Mouse (Mus musculus) stomach, embryonic 15.5 days (tissue): Measurements from ENCODE around the gene Spns2. TPM values are rescaled to one million over a fixed set of nuclear protein-coding genes. Genes with fewer than 3 reads are reported as not detected.

Experiments
- ATAC-seq: fragments of 200-750 bp; cut with Nextera tagmentation; 2 replicates; pipeline ENCODE4 v1.8.0; 2017; ENCODE audit warnings: low read depth, moderate number of reproducible peaks, moderate TSS enrichment; ENCODE audit not compliant: insufficient read depth, low FRiP score
- H3K27ac ChIP-seq: fragments of 300-500 bp; sonication (generic); 2 replicates; pipeline ENCODE4 v1.5.1; 2015; ENCODE audit warnings: mild to moderate bottlenecking, inconsistent platforms
- H3K27me3 ChIP-seq: fragments of 300-500 bp; sonication (generic); replicated peaks from 2 replicates; pipeline ENCODE4 v1.6.1; 2015; ENCODE audit warnings: inconsistent platforms
- H3K36me3 ChIP-seq: fragments of 300-500 bp; sonication (generic); 2 replicates; pipeline ENCODE4 v1.6.1; 2015; ENCODE audit warnings: inconsistent platforms
- H3K4me1 ChIP-seq: fragments of 300-500 bp; sonication (generic); 2 replicates; pipeline ENCODE4 v1.6.1; 2015; ENCODE audit warnings: inconsistent platforms
- H3K4me2 ChIP-seq: fragments of 300-500 bp; sonication (generic); 2 replicates; pipeline ENCODE4 v1.6.1; 2015; ENCODE audit warnings: mild to moderate bottlenecking, inconsistent platforms
- H3K4me3 ChIP-seq: fragments of 300-500 bp; sonication (generic); replicated peaks from 2 replicates; pipeline ENCODE4 v1.5.1; 2015; ENCODE audit warnings: inconsistent platforms
- H3K9ac ChIP-seq: fragments of 300-500 bp; sonication (generic); 2 replicates; pipeline ENCODE4 v1.6.1; 2015; ENCODE audit warnings: inconsistent platforms
- H3K9me3 ChIP-seq: fragments of 300-500 bp; sonication (generic); 2 replicates; pipeline ENCODE4 v1.6.1; 2016; ENCODE audit warnings: inconsistent platforms
- WGBS: fragments of 180-500 bp; shearing (Covaris S2); methylation state at CpG from one replicate; pipeline ENCODE4 v1.1.7; 2015; 5-methylcytosine and 5-hydroxymethylcytosine counted together
- polyA plus RNA-seq: library from polyadenylated mRNA; unstranded; fragments of >200 nt; fragmentation: Nextera tagmentation; extraction: Ambion mirVana; gene quantifications from 2 replicates; pipeline ENCODE4 v1.2.1, GENCODE M21; 2015

The Spns2 gene
- polyA plus RNA-seq, 1 experiment from 2014 or later = 6.0 TPM

GRCm38 (mm10) chr11:72413601-72414190 lies 76.0 kb downstream of the Spns2 start:
- WGBS = 69% methylated on average over 5 of the region's 5 CpGs
- Histone ChIP-seq H3K27ac (no peak overlapping the region), H3K9me3 (no peaks in the 10 kb centered on the region), H3K4me3 (no peak overlapping the region), H3K9ac (no peak overlapping the region), H3K27me3 (no peaks in the 10 kb centered on the region), H3K4me2 (no peak overlapping the region), H3K4me1 (peaks cover 21% of the 10 kb centered on the region), H3K36me3 (no peaks in the 10 kb centered on the region)
- no peak for ATAC-seq

- Histone ChIP-seq H3K4me3 (no peak overlapping the region), H3K27me3 (no peaks in the 10 kb centered on the region), H3K4me2 (no peak overlapping the region), H3K9me3 (no peaks in the 10 kb centered on the region), H3K9ac (no peak overlapping the region), H3K4me1 (peaks cover 22% of the 10 kb centered on the region), H3K27ac (no peak overlapping the region), H3K36me3 (no peaks in the 10 kb centered on the region)
- no peak for ATAC-seq
- WGBS = 65% methylated on average over 7 of the region's 7 CpGs
Observed at GRCm38 (mm10) chr11:72413016-72413415, 76.7 kb downstream of the Spns2 start.

GRCm38 (mm10) chr11:72411945-72412344 lies 77.8 kb downstream of the Spns2 start:
- H3K4me3 ChIP-seq = peak overlapping the region; percentile 82
- WGBS = 19% methylated on average over 9 of the region's 9 CpGs
- no peak for ATAC-seq
- H3K9ac ChIP-seq = no peak overlapping the region
- H3K9me3 ChIP-seq = no peaks in the 10 kb centered on the region
- H3K36me3 ChIP-seq = no peaks in the 10 kb centered on the region
- H3K27me3 ChIP-seq = no peaks in the 10 kb centered on the region
- peak overlapping the region; percentile 98 for H3K4me2 ChIP-seq
- H3K27ac ChIP-seq = no peak overlapping the region
- H3K4me1 ChIP-seq = peaks cover 33% of the 10 kb centered on the region

GRCm38 (mm10) chr11:72411093-72411921 lies 78.4 kb downstream of the Spns2 start, which contains the start of gene Smtnl2:
Smtnl2 (minus strand) TSS chr11:72411713.
- under 1% methylated on average over 84 of the region's 86 CpGs for WGBS
- Histone ChIP-seq H3K4me2 (peak within 1 kb of the TSS; percentile 98), H3K27ac (peak within 1 kb of the TSS; percentile 90), H3K4me3 (peak within 1 kb of the TSS; percentile 82), H3K4me1 (peaks cover 33% of the 10 kb centered on the region), H3K9me3 (no peaks in the 10 kb centered on the region), H3K36me3 (no peaks in the 10 kb centered on the region), H3K9ac (peak within 1 kb of the TSS; percentile 78), H3K27me3 (no peaks in the 10 kb centered on the region)
- ATAC-seq = peak; percentile 92

GRCm38 (mm10) chr11:72410521-72411092 lies 79.1 kb downstream of the Spns2 start:
- H3K36me3 ChIP-seq = no peaks in the 10 kb centered on the region
- peak overlapping the region; percentile 82 for H3K4me3 ChIP-seq
- peak overlapping the region; percentile 98 for H3K4me2 ChIP-seq
- no peak for ATAC-seq
- H3K27me3 ChIP-seq = no peaks in the 10 kb centered on the region
- H3K27ac ChIP-seq = peak overlapping the region; percentile 90
- H3K9me3 ChIP-seq = no peaks in the 10 kb centered on the region
- WGBS = 5% methylated on average over 25 of the region's 25 CpGs
- peaks cover 40% of the 10 kb centered on the region for H3K4me1 ChIP-seq
- peak overlapping the region; percentile 78 for H3K9ac ChIP-seq

- 66% methylated on average over 12 of the region's 12 CpGs for WGBS
- no peak for ATAC-seq
- H3K4me2 ChIP-seq = peak overlapping the region; percentile 98
- 0 out of 2 replicates have a peak overlapping the region, but pooled peaks have one; percentile 16 for H3K27ac ChIP-seq
- no peak overlapping the region for H3K9ac ChIP-seq
- peak overlapping the region; percentile 82 for H3K4me3 ChIP-seq
- no peaks in the 10 kb centered on the region for H3K9me3 ChIP-seq
- H3K36me3 ChIP-seq = no peaks in the 10 kb centered on the region
- H3K27me3 ChIP-seq = no peaks in the 10 kb centered on the region
- H3K4me1 ChIP-seq = peaks cover 41% of the 10 kb centered on the region
Observed at GRCm38 (mm10) chr11:72409649-72410385, 79.9 kb downstream of the Spns2 start.

- Histone ChIP-seq H3K4me3 (peak overlapping the region; percentile 82), H3K27me3 (no peaks in the 10 kb centered on the region), H3K9ac (no peak overlapping the region), H3K4me1 (peaks cover 41% of the 10 kb centered on the region), H3K36me3 (no peaks in the 10 kb centered on the region), H3K27ac (peak overlapping the region; percentile 22; the same call in 1 of the 2 replicates), H3K4me2 (peak overlapping the region; percentile 98), H3K9me3 (no peaks in the 10 kb centered on the region)
- 47% methylated on average over 9 of the region's 9 CpGs for WGBS
- ATAC-seq = no peak
Observed at GRCm38 (mm10) chr11:72408451-72409170, 81.1 kb downstream of the Spns2 start.

- ATAC-seq = no peak
- H3K27ac ChIP-seq = peak overlapping the region; percentile 65
- no peaks in the 10 kb centered on the region for H3K36me3 ChIP-seq
- H3K4me1 ChIP-seq = peaks cover 41% of the 10 kb centered on the region
- H3K27me3 ChIP-seq = no peaks in the 10 kb centered on the region
- H3K9me3 ChIP-seq = no peaks in the 10 kb centered on the region
- H3K9ac ChIP-seq = no peak overlapping the region
- peak overlapping the region; percentile 23 for H3K4me2 ChIP-seq
- 14% methylated on average over 7 of the region's 7 CpGs for whole genome bisulfite sequencing
- H3K4me3 ChIP-seq = no peak overlapping the region
Observed at GRCm38 (mm10) chr11:72407574-72407973, 82.1 kb downstream of the Spns2 start.

GRCm38 (mm10) chr11:72407081-72407480 lies 82.6 kb downstream of the Spns2 start:
- H3K4me2 ChIP-seq = peak overlapping the region; percentile 23
- H3K27ac ChIP-seq = peak overlapping the region; percentile 65
- 26% methylated on average over 3 of the region's 3 CpGs for WGBS
- H3K9ac ChIP-seq = no peak overlapping the region
- no peak for ATAC-seq
- H3K9me3 ChIP-seq = no peaks in the 10 kb centered on the region
- peaks cover 41% of the 10 kb centered on the region for H3K4me1 ChIP-seq
- no peaks in the 10 kb centered on the region for H3K27me3 ChIP-seq
- H3K4me3 ChIP-seq = no peak overlapping the region
- no peaks in the 10 kb centered on the region for H3K36me3 ChIP-seq

GRCm38 (mm10) chr11:72406079-72406675 lies 83.5 kb downstream of the Spns2 start:
- Histone ChIP-seq H3K4me1 (peaks cover 37% of the 10 kb centered on the region), H3K9ac (no peak overlapping the region), H3K36me3 (no peaks in the 10 kb centered on the region), H3K4me3 (0 out of 2 replicates have a peak overlapping the region, but pooled peaks have one; percentile 9), H3K9me3 (no peaks in the 10 kb centered on the region), H3K4me2 (peak overlapping the region; percentile 23), H3K27ac (peak overlapping the region; percentile 67), H3K27me3 (no peaks in the 10 kb centered on the region)
- peak; percentile 41 for ATAC-seq
- WGBS = 42% methylated on average over 8 of the region's 8 CpGs

GRCm38 (mm10) chr11:72405532-72405931 lies 84.2 kb downstream of the Spns2 start:
- H3K4me1 ChIP-seq = peaks cover 37% of the 10 kb centered on the region

More at GRCm38 (mm10) chr11:72405532-72405931, 84.2 kb downstream of the Spns2 start:
- ATAC-seq = no peak
- H3K4me2 ChIP-seq = no peak overlapping the region
- no peak overlapping the region for H3K4me3 ChIP-seq
- peak overlapping the region; percentile 67 for H3K27ac ChIP-seq
- 45% methylated on average over 4 of the region's 4 CpGs for WGBS
- no peaks in the 10 kb centered on the region for H3K27me3 ChIP-seq
- H3K36me3 ChIP-seq = no peaks in the 10 kb centered on the region
- H3K9ac ChIP-seq = no peak overlapping the region
- no peaks in the 10 kb centered on the region for H3K9me3 ChIP-seq
